Mouse (Mus musculus): Measurements from ENCODE around the gene Ces1g. TPM values are rescaled to one million over a fixed set of nuclear protein-coding genes. Genes with fewer than 3 reads are reported as not detected.

Ces1g gene
- not detected in 2 replicates for polyA plus RNA-seq (2015; fragmentation: Nextera tagmentation; extraction: Ambion mirVana)

DNA sequence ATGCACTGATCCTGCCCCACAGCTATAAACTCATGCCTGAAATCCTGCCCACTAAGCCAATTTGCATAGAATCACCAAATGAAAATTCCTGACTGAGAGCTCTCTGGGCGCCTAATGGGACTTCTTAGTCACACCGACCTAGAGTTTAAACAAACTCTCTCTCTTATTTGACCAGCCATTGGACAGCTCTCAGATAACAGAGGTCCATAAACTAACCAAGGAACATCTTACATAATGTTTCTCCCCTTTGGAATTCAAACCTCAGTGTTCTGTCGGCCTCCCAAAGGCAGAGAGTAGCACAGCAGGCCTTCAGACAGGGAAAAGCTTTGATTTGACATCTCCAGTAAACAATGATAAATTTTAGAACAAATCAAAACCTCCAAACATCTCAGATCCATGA, at the start of gene Ces1g:
Gene Ces1g, minus strand, starts transcription at position 102 of the 400 bp plus-strand sequence.
- WGBS: 64% methylated on average over 3 of the region's 3 CpGs
- Histone ChIP-seq H3K36me3 (no peaks in the 10 kb centered on the region), H3K4me2 (no peak within 1 kb of the TSS), H3K27me3 (no peaks in the 10 kb centered on the region), H3K9me3 (no peaks in the 10 kb centered on the region), H3K9ac (no peak within 1 kb of the TSS), H3K4me1 (no peaks in the 10 kb centered on the region), H3K27ac (no peak within 1 kb of the TSS), H3K4me3 (no peak within 1 kb of the TSS)
- ATAC-seq (ENCODE audit: insufficient number of reproducible peaks, insufficient read depth, low FRiP score, low TSS enrichment, low read depth): no peak

DNA sequence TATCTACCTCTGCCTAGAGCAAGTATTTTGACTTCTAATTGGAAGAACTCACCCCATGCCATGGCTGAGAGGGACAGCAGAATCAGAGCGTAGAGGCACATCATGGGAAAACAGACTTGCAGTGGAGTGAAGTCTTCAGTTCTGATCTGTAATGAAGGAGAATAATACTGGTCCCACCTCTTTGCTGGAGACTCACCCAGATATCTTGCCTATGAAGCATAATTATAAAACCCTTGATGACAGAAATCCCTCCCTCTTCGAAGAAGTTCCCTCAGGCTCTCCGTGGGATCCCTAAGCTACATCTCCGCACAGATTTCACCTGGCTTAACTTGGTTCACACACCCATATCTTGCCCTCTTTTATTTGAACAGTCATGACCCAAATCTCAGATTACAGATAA, 42.5 kb upstream of the Ces1g start, which contains the start of gene Ces1h:
Gene Ces1h, minus strand, starts transcription at position 101 of the 400 bp plus-strand sequence.
- Histone ChIP-seq H3K4me3 (no peak within 1 kb of the TSS), H3K4me2 (no peak within 1 kb of the TSS), H3K9me3 (no peaks in the 10 kb centered on the region), H3K9ac (no peak within 1 kb of the TSS), H3K4me1 (no peaks in the 10 kb centered on the region), H3K36me3 (no peaks in the 10 kb centered on the region), H3K27ac (no peak within 1 kb of the TSS), H3K27me3 (no peaks in the 10 kb centered on the region)
- no peak for ATAC-seq (ENCODE audit: insufficient number of reproducible peaks, insufficient read depth, low FRiP score, low TSS enrichment, low read depth)
- WGBS: 84% methylated on average over 4 of the region's 4 CpGs

DNA sequence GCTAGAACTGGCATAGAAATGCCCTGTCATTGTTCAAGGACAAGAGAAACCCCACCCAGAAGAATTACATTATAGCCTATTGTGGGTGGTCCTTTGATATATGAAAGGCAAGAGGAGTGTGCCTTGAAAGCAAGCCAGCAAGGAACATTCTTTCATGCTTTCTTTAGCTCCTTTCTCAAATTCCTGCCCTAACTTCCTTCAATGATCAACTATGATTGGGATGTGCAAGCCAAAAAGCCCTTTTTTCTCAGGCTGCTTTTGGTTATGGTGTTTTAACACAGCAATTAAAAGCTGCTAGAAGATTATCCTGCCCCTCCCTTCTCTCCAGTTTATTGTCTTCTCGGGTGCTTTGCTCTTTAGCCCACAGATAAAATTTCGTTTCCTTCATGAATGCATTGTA, 32.4 kb upstream of the Ces1g start:
- no peak overlapping the region for H3K9ac ChIP-seq
- 44% methylated on average over 2 of the region's 2 CpGs for WGBS
- no peaks in the 10 kb centered on the region for H3K9me3 ChIP-seq
- ATAC-seq (ENCODE audit: insufficient number of reproducible peaks, insufficient read depth, low FRiP score, low TSS enrichment, low read depth): no peak
- no peaks in the 10 kb centered on the region for H3K27me3 ChIP-seq
- no peak overlapping the region for H3K4me2 ChIP-seq
- no peaks in the 10 kb centered on the region for H3K36me3 ChIP-seq
- no peak overlapping the region for H3K27ac ChIP-seq
- no peak overlapping the region for H3K4me3 ChIP-seq
- no peaks in the 10 kb centered on the region for H3K4me1 ChIP-seq

GRCm38 (mm10) chr8:93360113-93360512, 23.0 kb upstream of the Ces1g start:
- peaks cover 3% of the 10 kb centered on the region; the same call in 1 of the 2 replicates for H3K4me1 ChIP-seq
- no peak overlapping the region for H3K4me2 ChIP-seq
- H3K27me3 ChIP-seq: no peaks in the 10 kb centered on the region
- H3K4me3 ChIP-seq: no peak overlapping the region
- no peak for ATAC-seq (ENCODE audit: insufficient number of reproducible peaks, insufficient read depth, low FRiP score, low TSS enrichment, low read depth)
- H3K9ac ChIP-seq: no peak overlapping the region
- H3K27ac ChIP-seq: no peak overlapping the region
- no peaks in the 10 kb centered on the region for H3K36me3 ChIP-seq
- no peaks in the 10 kb centered on the region for H3K9me3 ChIP-seq

- no peaks in the 10 kb centered on the region for H3K4me1 ChIP-seq
- H3K4me3 ChIP-seq: no peak overlapping the region
- H3K9ac ChIP-seq: no peak overlapping the region
- no peak overlapping the region for H3K4me2 ChIP-seq
- 84% methylated on average over 2 of the region's 2 CpGs for WGBS
- H3K27me3 ChIP-seq: no peaks in the 10 kb centered on the region
- H3K27ac ChIP-seq: no peak overlapping the region
- no peaks in the 10 kb centered on the region for H3K36me3 ChIP-seq
- no peaks in the 10 kb centered on the region for H3K9me3 ChIP-seq
- ATAC-seq (ENCODE audit: insufficient number of reproducible peaks, insufficient read depth, low FRiP score, low TSS enrichment, low read depth): no peak
Measured at GRCm38 (mm10) chr8:93339531-93339930, 2.4 kb upstream of the Ces1g start.

GRCm38 (mm10) chr8:93332703-93333102, 4.4 kb downstream of the Ces1g start:
- Histone ChIP-seq H3K4me2 (no peak overlapping the region), H3K27ac (no peak overlapping the region), H3K4me1 (no peaks in the 10 kb centered on the region), H3K27me3 (no peaks in the 10 kb centered on the region), H3K4me3 (no peak overlapping the region), H3K9me3 (no peaks in the 10 kb centered on the region), H3K36me3 (no peaks in the 10 kb centered on the region), H3K9ac (no peak overlapping the region)
- 75% methylated on average over 1 of the region's 1 CpGs for WGBS
- no peak for ATAC-seq (ENCODE audit: insufficient number of reproducible peaks, insufficient read depth, low FRiP score, low TSS enrichment, low read depth)

DNA sequence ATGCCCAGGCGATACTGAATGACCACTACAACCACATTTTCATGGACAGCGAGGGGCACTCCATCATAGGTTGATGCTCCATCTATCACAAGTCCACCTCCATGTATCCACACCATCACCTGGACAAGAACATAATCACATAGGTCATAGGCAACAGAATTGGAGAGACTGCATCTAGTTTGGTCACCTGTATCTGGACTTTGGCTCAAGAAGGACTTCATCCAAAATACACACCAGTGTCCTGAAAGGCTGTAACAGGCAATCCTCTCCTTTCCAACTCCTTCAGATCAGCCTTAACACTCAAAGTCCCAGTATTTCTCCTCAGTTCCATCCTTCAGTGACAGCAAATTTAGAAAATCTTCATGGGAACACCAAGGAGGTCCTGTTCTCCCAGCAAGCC, 6.0 kb downstream of the Ces1g start:
- Histone ChIP-seq H3K4me2 (no peak overlapping the region), H3K9ac (no peak overlapping the region), H3K27me3 (no peaks in the 10 kb centered on the region), H3K4me3 (no peak overlapping the region), H3K9me3 (no peaks in the 10 kb centered on the region), H3K4me1 (no peaks in the 10 kb centered on the region), H3K27ac (no peak overlapping the region), H3K36me3 (no peaks in the 10 kb centered on the region)
- no peak for ATAC-seq (ENCODE audit: insufficient number of reproducible peaks, insufficient read depth, low FRiP score, low TSS enrichment, low read depth)
- 88% methylated on average over 2 of the region's 2 CpGs for WGBS

DNA sequence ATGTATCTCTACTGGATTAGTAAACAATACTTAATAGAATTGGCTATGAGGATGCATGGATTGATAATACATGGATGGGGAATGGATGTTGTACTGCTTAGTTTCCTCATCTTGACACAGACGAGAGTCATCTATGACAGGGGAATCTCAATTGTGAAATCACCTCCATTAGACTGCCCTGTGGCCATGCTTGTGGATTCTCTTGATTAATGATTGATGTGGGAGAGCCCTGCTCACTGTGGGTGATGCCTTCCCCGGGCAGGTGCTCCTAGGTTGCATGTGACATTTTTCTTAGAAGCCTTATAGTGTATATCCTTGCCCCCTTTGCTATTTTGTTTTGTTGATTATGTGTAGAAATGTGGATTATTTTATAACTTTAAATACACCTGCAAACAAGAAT, 12.0 kb downstream of the Ces1g start:
- H3K9ac ChIP-seq: no peak overlapping the region
- no peaks in the 10 kb centered on the region for H3K27me3 ChIP-seq
- H3K4me1 ChIP-seq: no peaks in the 10 kb centered on the region
- H3K4me2 ChIP-seq: no peak overlapping the region
- H3K4me3 ChIP-seq: no peak overlapping the region
- ATAC-seq (ENCODE audit: insufficient number of reproducible peaks, insufficient read depth, low FRiP score, low TSS enrichment, low read depth): no peak
- 68% methylated on average over 2 of the region's 2 CpGs for WGBS
- H3K9me3 ChIP-seq: no peaks in the 10 kb centered on the region
- no peaks in the 10 kb centered on the region for H3K36me3 ChIP-seq
- no peak overlapping the region for H3K27ac ChIP-seq

GRCm38 (mm10) chr8:93317031-93317430, 20.1 kb downstream of the Ces1g start:
- no peak overlapping the region for H3K27ac ChIP-seq
- no peaks in the 10 kb centered on the region for H3K36me3 ChIP-seq
- no peak overlapping the region for H3K4me3 ChIP-seq
- 84% methylated on average over 2 of the region's 2 CpGs for WGBS
- no peak overlapping the region for H3K4me2 ChIP-seq
- no peaks in the 10 kb centered on the region for H3K27me3 ChIP-seq
- no peaks in the 10 kb centered on the region; the same call in 1 of the 2 replicates for H3K9me3 ChIP-seq
- ATAC-seq (ENCODE audit: insufficient number of reproducible peaks, insufficient read depth, low FRiP score, low TSS enrichment, low read depth): no peak
- H3K9ac ChIP-seq: no peak overlapping the region
- no peaks in the 10 kb centered on the region for H3K4me1 ChIP-seq

DNA sequence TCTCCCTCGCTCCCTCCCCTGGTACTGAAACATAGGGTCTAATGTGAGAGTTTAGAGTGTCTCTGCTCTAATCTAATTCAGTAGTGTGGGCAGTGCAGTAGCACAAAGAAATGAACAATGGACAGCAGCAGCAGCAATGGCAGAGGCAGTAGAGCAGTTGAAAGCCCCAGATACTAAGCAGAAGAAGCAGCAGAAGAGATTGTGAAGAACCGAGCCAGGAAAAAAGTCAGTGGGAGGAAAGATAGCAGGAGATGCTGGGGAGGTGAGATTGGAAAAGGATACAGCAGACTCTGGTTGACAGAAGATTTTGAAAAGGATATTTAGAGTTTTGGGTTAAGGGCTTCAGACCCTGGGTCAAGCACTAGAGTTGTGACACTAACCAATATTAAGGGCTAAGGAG, 21.6 kb downstream of the Ces1g start:
- no peaks in the 10 kb centered on the region; the same call in 1 of the 2 replicates for H3K9me3 ChIP-seq
- H3K27me3 ChIP-seq: no peaks in the 10 kb centered on the region
- no peak for ATAC-seq (ENCODE audit: insufficient number of reproducible peaks, insufficient read depth, low FRiP score, low TSS enrichment, low read depth)
- no peak overlapping the region for H3K4me3 ChIP-seq
- H3K9ac ChIP-seq: no peak overlapping the region
- H3K4me1 ChIP-seq: no peaks in the 10 kb centered on the region
- WGBS: 88% methylated on average over 2 of the region's 2 CpGs
- no peaks in the 10 kb centered on the region for H3K36me3 ChIP-seq
- H3K27ac ChIP-seq: no peak overlapping the region
- H3K4me2 ChIP-seq: no peak overlapping the region

GRCm38 (mm10) chr8:93283896-93284295, 53.2 kb downstream of the Ces1g start:
- Histone ChIP-seq H3K4me1 (no peaks in the 10 kb centered on the region), H3K4me2 (no peak overlapping the region), H3K27ac (no peak overlapping the region), H3K27me3 (no peaks in the 10 kb centered on the region), H3K9me3 (no peaks in the 10 kb centered on the region), H3K4me3 (no peak overlapping the region), H3K9ac (no peak overlapping the region), H3K36me3 (no peaks in the 10 kb centered on the region)
- ATAC-seq (ENCODE audit: insufficient number of reproducible peaks, insufficient read depth, low FRiP score, low TSS enrichment, low read depth): no peak
- 78% methylated on average over 2 of the region's 2 CpGs for WGBS

GRCm38 (mm10) chr8:93282349-93282748, 54.8 kb downstream of the Ces1g start:
- Histone ChIP-seq H3K9ac (no peak overlapping the region), H3K4me2 (no peak overlapping the region)
- WGBS: 70% methylated on average over 3 of the region's 3 CpGs

DNA sequence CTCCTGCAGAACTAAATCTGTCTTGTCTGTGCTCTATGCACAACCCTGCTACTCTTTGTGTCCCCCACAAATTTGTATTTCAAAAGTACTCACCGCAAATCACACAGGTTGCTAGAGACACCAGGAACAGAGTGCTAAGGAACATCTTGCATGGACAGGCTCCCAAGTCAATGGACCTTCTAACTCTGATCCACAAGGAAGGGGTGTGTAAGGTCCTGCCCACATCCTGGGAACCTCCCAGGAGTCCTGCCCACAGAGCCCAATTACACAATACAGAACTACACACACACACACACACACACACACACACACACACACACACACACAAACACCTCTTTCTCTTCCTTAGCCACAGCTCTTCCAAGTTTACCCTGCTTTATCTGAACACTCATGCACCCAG, 57.6 kb downstream of the Ces1g start, which contains the start of gene Ces1f:
Gene Ces1f, minus strand, starts transcription at position 192 of the 400 bp plus-strand sequence.
- H3K4me3 ChIP-seq: no peak within 1 kb of the TSS
- H3K9me3 ChIP-seq: no peaks in the 10 kb centered on the region
- no peaks in the 10 kb centered on the region for H3K27me3 ChIP-seq
- no peaks in the 10 kb centered on the region for H3K4me1 ChIP-seq
- no peak within 1 kb of the TSS for H3K4me2 ChIP-seq
- H3K27ac ChIP-seq: no peak within 1 kb of the TSS
- ATAC-seq (ENCODE audit: insufficient number of reproducible peaks, insufficient read depth, low FRiP score, low TSS enrichment, low read depth): no peak
- no peaks in the 10 kb centered on the region for H3K36me3 ChIP-seq
- WGBS: 88% methylated on average over 1 of the region's 1 CpGs
- H3K9ac ChIP-seq: no peak within 1 kb of the TSS

More at GRCm38 (mm10) chr8:93282349-93282748, 54.8 kb downstream of the Ces1g start:
- no peaks in the 10 kb centered on the region for H3K27me3 ChIP-seq
- H3K9me3 ChIP-seq: no peaks in the 10 kb centered on the region
- no peaks in the 10 kb centered on the region for H3K4me1 ChIP-seq
- no peaks in the 10 kb centered on the region for H3K36me3 ChIP-seq
- no peak overlapping the region for H3K4me3 ChIP-seq
- no peak overlapping the region for H3K27ac ChIP-seq
- no peak for ATAC-seq (ENCODE audit: insufficient number of reproducible peaks, insufficient read depth, low FRiP score, low TSS enrichment, low read depth)

Measured in embryonic facial prominence, embryonic 13.5 days (tissue).